Mouse (Mus musculus) T-cell, adult 2 months (primary cell): ENCODE measurements around the gene Ccar1.
"Not testable (repeated sequence)": the region's sequence is repeated elsewhere in the genome, so short reads cannot be mapped to it uniquely, and the experiment has no call there.

ENCODE experiments used
- DNase-seq: peaks from one replicate; pipeline ENCODE4 v3.0.0; 2022; ENCODE audit warnings: low spot score

Gene Ccar1

GRCm38 (mm10) chr10:62725771-62726687 lies 66.1 kb downstream of the Ccar1 start, which contains the start of gene Stox1:
Gene Stox1 (minus strand): TSS chr10:62726128.
- DNase-seq, result peak; percentile 27

GRCm38 (mm10) chr10:62724936-62725335 lies 67.2 kb downstream of the Ccar1 start:
- no peak for DNase-seq

GRCm38 (mm10) chr10:62722701-62723100 lies 69.4 kb downstream of the Ccar1 start:
- no peak for DNase-seq

GRCm38 (mm10) chr10:62720574-62720973 lies 71.5 kb downstream of the Ccar1 start:
- not testable (repeated sequence) for DNase-seq

GRCm38 (mm10) chr10:62713457-62713856 lies 78.6 kb downstream of the Ccar1 start:
- DNase-seq, result no peak

- DNase-seq, result no peak
Measured at GRCm38 (mm10) chr10:62703579-62703978, 88.5 kb downstream of the Ccar1 start.

- no peak for DNase-seq
Measured at GRCm38 (mm10) chr10:62702436-62702835, 89.7 kb downstream of the Ccar1 start.
